Mouse (Mus musculus) B cell, adult (primary cell): Measurements from ENCODE around the gene Olfr1406. TPM values are rescaled to one million over a fixed set of nuclear protein-coding genes. Genes with fewer than 3 reads are reported as not detected.

Experiments used
- total RNA-seq: library from RNA; stranded (reverse); gene quantifications from 4 replicates; pipeline ENCODE4 v1.2.4, GENCODE M21; 2023; ENCODE audit not compliant: inconsistent age

Olfr1406 gene
- total RNA-seq, result not detected in 4 replicates

GRCm38 (mm10) chr1:173190540-173190939, at the start of gene Olfr1406:
Gene Olfr1406 (minus strand): TSS chr1:173190640.

GRCm38 (mm10) chr1:173227081-173227480, 36.6 kb upstream of the Olfr1406 start, which contains the start of gene Fcer1a:
Gene Fcer1a (minus strand): TSS chr1:173227214.

GRCm38 (mm10) chr1:173212092-173212491, 21.7 kb upstream of the Olfr1406 start, which contains the start of gene Olfr1404:
Gene Olfr1404 (plus strand): TSS chr1:173212392.

GRCm38 (mm10) chr1:173197508-173197907, 7.1 kb upstream of the Olfr1406 start, which contains the start of gene Olfr218:
Gene Olfr218 (plus strand): TSS chr1:173197808.

GRCm38 (mm10) chr1:173137274-173137673, 53.2 kb downstream of the Olfr1406 start, which contains the start of gene Olfr1408:
Gene Olfr1408 (minus strand): TSS chr1:173137374.

Other genes with a start within 250 kb of the Olfr1406 start
- gene Olfr16, start 240.2 kb downstream of the Olfr1406 start, total RNA-seq, result not detected in 4 replicates
- gene Olfr1408, start 53.3 kb downstream of the Olfr1406 start, total RNA-seq, result not detected in 4 replicates
- gene Olfr218, start 7.2 kb upstream of the Olfr1406 start, total RNA-seq, result not detected in 4 replicates
- not detected in 4 replicates for gene Olfr1404, start 21.8 kb upstream of the Olfr1406 start, total RNA-seq
- not detected in 4 replicates for gene Fcer1a, start 36.6 kb upstream of the Olfr1406 start, total RNA-seq
- gene Olfr418, start 75.4 kb upstream of the Olfr1406 start, total RNA-seq, result not detected in 4 replicates
- not detected in 4 replicates for gene Mptx2, start 87.1 kb upstream of the Olfr1406 start, total RNA-seq
- not detected in 4 replicates for gene Ackr1, start 143.1 kb upstream of the Olfr1406 start, total RNA-seq
- 117 to 122 TPM (median 120 TPM) in 4 replicates for gene Aim2, start 160.2 kb upstream of the Olfr1406 start, total RNA-seq
- not detected in 4 replicates for gene Cadm3, start 177.1 kb upstream of the Olfr1406 start, total RNA-seq